Mouse (Mus musculus) heart, adult 18-20 months (tissue): ENCODE results near the gene Jkamp. TPM values are rescaled to one million over a fixed set of nuclear protein-coding genes. Genes with fewer than 3 reads are reported as not detected.

Experiments used
- DNase-seq, 2 experiments: peaks; one replicate each; pipeline ENCODE4 v3.0.0; 2021 to 2022; ENCODE audit warnings: mixed read lengths in 1 of 2
- microRNA-seq, 2 experiments: library from miRNA; unstranded; fragments of <30 nt; microRNA quantifications; one replicate each; pipeline ENCODE4 v1.2.0; 2022
- total RNA-seq, 2 experiments: library from RNA; stranded (reverse); gene quantifications; 2 replicates each; pipeline ENCODE4 v1.2.3; 2021

Jkamp gene
- total RNA-seq, 2 experiments from 2014 or later: 18.3 to 21.3 TPM

DNA sequence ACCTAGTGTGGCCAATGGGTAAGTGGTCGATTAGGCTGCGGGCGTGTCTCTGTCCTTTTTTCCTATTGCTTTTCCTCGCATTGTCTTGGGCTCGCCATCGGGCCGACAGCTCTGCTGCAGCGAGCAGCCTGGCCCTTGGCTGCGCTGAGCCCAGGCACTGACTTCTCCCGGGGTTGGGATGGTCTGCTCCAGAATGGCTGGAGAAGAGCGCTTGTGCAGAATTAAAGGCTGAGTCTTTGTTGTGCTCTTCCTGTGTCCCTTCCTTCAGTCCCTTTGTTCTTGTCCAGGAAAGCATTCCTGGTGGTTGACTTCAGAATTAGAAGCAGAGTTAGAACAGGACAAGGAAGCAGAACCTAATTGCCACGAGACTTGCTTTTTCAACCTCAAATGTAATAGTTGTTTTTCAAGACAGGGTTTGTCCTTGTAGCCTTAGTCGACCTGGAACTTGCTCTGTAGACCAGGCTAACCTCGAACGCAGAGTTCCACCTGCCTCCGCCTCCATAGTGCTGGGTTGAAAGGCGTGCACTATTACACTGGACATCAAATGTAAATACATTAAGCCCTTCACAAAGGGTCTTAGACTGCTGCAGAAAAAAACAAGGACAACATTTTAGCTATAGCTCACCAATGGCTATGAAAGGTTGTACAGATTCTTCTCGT is 907 bp downstream of the Jkamp start:
- DNase-seq: no peak

DNA sequence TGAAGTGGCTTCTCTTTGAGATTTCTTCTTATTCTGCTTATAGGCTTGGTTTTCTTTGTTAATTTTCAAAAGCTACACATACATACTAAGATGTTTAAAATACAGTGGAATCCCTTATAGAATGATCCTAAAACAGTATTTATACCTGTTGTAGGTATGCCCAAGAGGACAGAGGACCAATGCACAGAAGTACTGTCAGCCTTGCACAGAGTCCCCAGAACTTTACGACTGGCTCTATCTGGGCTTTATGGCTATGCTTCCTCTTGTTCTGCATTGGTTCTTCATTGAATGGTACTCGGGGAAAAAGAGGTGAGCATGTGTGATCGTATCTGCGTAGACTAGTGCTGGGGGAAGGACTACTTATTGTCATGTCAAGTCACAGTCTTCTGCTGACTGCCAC is 4.4 kb downstream of the Jkamp start:
- DNase-seq: no peak

DNA sequence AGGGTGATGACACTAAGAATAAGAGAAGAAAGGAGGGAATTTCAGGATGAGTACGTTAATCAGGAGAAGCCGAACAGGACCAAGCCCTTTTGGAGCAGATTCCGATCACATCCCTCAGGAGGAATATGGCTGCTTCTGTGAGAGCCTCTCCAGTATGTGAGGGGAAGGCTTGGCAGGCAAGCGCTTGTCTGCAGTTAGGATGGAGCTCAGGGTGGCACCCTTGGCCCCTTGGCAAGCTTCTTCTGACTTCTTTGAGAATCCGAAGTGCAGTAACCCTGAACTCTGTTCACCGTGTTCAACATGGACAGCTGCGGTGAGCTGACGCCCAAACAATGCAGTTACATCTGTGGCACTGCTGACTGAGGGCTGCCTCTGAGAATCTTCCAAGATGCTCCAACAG is 11.6 kb downstream of the Jkamp start:
- DNase-seq: no peak

DNA sequence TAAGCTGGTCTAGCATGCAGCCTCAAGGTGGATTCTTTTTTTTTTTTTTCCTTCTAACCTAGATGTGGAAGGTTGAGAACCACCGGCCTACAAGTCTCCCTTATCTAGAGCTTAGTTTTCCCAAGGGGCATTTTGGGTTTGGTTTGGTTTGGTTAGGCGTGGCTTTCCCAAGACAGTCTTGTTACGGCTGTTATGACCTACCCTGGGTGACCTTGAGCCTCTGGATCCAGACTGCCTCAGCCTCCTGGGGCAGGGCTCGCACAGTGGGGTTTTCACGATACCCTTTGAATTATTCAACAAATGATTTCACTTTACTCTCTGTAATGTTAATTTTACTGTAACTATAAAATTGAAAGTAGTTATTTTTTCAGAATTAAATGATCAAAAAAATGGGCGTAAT is 17.4 kb downstream of the Jkamp start:
- no peak for DNase-seq

DNA sequence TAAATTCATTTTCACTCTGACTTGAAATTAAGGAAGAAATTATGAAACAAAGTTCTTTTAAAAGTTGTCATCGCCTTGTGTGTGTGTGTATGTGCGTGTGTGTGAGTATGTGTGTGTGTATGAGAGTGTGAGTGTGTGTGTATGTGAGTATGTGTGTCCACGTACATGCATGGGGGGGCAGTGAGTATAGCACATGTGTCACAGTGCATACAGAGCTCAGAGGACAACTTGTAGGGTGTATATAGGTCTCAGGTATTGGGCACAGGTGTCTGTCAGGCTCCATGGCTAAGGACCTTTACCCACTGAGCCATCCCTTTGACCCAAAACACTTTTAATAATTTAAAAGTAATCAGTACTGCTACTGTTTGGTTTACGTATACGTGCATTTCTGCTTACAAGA is 18.6 kb downstream of the Jkamp start:
- no peak for DNase-seq

DNA sequence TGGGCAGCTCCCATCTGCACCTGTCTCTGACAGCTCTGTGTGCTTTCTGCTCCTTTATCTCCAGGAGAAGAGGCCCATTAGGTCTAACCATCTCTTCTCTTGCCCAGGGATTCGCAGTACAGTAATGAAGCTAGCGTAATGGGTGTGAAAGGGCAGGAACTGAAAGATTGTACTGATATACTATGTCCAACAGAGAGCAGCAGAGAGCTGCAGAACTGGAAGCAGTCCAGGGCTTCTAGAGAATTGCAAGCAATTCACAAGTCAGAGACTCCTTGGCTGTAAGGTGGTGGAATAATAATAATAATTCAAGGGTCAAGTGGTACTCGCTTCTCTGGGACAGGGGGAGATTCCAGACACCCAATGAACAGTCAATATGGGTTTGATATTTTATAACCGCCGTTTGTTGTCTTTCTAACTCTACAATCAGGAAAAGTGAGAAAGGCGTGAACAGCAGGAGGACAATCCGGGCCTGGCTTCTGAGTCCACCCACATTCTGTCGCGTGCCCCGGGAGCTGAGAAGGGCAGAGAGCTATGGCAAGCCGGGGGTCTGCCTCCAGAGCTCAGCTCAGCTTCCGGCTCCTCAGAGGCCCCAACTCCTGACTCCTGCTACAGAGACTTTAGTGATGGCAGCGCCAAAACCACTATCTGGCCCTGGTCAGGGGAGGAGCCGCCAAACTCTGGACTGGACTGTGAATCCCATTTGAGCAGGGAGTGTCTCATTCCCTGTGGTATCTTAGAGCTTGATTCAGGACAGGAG is 19.3 kb downstream of the Jkamp start:
- peak; percentile 70 to 88 for DNase-seq

DNA sequence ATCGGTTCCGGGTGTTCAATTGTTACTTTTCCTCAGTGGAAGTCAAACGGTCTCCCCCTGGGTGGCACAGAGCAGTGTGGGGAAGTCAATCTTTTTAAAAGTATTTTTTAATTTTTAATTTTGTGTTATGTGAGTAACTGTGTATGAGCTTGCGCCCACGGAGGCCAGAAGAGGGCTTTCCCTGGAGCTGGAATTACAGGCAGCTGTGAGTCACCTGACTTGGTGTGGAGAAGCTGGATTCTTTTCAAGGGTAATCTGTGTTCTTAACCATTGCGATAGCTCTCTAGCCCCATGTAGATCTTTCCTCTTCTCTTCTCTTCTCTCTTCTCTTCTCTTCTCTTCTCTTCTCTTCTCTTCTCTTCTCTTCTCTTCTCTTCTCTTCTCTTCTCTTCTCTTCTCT is 29.7 kb downstream of the Jkamp start:
- DNase-seq: peak; percentile 29 to 39

DNA sequence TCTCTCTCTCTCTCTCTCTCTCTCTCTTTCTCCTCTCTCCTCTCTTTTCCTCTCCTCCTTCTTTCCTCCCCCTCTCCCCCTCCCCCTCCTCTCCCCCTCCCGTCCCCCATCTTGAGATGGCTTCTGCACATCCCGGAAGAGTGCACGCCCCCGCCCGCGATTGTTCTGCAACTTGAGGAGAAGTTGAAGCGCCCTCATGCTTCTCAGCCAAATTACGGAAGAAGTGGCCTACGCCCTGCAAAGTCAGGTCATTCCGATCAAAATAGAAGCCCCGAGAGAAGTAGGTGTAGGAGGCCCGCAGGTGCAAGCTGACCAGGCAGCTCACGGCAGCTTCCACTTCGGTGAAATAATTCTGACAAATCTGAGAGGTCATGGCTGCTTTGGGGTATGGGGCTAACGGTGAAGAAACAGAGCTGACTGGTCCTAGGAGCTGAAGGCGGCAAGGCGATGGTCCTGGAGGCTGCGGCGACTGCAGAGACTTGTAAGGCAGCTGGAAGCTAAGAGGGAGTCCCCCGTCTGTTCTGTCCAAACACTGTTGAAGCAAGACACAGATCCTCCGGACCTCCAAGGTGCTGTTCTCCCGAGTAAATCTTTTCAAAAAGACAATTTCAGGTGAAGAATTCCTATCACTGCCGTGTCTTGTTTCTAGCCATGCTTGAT is 30.4 kb downstream of the Jkamp start:
- peak in 1 of 2 experiments; percentile 15 for DNase-seq

DNA sequence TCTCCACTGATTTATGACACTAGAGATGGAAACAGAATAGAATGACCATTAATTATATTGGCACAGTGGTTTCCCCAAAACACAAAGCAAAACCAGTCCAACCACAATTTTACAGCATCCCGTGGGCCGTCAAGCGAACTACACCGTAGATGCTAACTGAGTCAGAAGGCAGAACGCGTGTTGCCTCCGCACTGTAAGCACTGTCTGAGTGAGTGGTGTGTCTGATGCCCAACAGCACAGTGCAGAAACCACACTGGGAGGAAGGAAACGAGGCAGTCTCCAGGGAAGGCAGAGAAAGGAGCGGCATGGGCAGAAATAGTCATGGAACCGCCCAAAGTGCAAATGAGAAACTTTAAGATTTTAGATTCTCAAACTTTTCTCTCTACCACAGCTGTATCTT is 43.8 kb downstream of the Jkamp start:
- no peak for DNase-seq

DNA sequence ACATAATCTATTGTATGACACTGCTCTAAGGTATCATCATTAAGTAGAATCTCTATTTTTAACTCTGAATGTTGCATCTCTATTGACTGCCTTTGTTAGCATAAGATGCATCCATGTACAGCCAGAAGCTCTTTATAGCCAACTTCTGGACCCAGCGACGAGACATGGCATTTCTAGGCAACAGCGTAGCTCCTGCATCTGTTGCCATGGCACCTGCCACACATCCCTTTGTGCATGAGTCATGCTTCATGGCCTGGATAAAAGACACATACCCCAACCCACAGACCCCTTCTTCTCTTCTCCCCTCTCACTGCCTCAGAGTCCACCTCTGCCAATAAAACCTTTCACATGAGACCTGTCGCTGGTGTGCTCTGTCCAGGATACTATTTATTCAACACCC is 65.4 kb downstream of the Jkamp start:
- DNase-seq: no peak

Small RNA genes within 50 kb of the gene (microRNA-seq; reads per million reads assigned to microRNA genes)
- gene Gm24466: 0 reads per million in 2 experiments

Other genes with a start within 250 kb of the Jkamp start
- under 1 TPM; 0.35 to 0.51 TPM for gene Gpr135, start 14.5 kb upstream of the Jkamp start, total RNA-seq
- 1 to 10 TPM; 7.9 to 8.9 TPM for gene L3hypdh, start 150 bp upstream of the Jkamp start, total RNA-seq
- not detected for gene Ccdc175, start 99.4 kb downstream of the Jkamp start, total RNA-seq